Mouse (Mus musculus): Measurements from ENCODE around the gene Trpm3.

The Trpm3 gene

GRCm38 (mm10) chr19:22303952-22304655, 165.3 kb downstream of the Trpm3 start:
- DNase-seq (ENCODE audit: low read depth, low spot score): peak; percentile 79

- no peak for DNase-seq (ENCODE audit: low read depth, low spot score)
These were observed 169.2 kb downstream of the Trpm3 start for GRCm38 (mm10) chr19:22308081-22308480.

- no peak for DNase-seq (ENCODE audit: low read depth, low spot score)
These were observed 178.5 kb downstream of the Trpm3 start for GRCm38 (mm10) chr19:22317306-22317705.

GRCm38 (mm10) chr19:22326813-22327212, 188.0 kb downstream of the Trpm3 start:
- no peak for DNase-seq (ENCODE audit: low read depth, low spot score)

- DNase-seq (ENCODE audit: low read depth, low spot score): no peak
These were observed 188.4 kb downstream of the Trpm3 start for GRCm38 (mm10) chr19:22327226-22327625.

GRCm38 (mm10) chr19:22336278-22336677, 197.4 kb downstream of the Trpm3 start:
- DNase-seq (ENCODE audit: low read depth, low spot score): no peak

GRCm38 (mm10) chr19:22337468-22337867, 198.6 kb downstream of the Trpm3 start:
- peak; percentile 53 for DNase-seq (ENCODE audit: low read depth, low spot score)

- no peak for DNase-seq (ENCODE audit: low read depth, low spot score)
These were observed 200.1 kb downstream of the Trpm3 start for GRCm38 (mm10) chr19:22338927-22339326.

- no peak for DNase-seq (ENCODE audit: low read depth, low spot score)
These were observed 215.2 kb downstream of the Trpm3 start for GRCm38 (mm10) chr19:22354037-22354541.

GRCm38 (mm10) chr19:22386890-22387289, 248.0 kb downstream of the Trpm3 start:
- no peak for DNase-seq (ENCODE audit: low read depth, low spot score)

GRCm38 (mm10) chr19:22394700-22395099, 255.9 kb downstream of the Trpm3 start:
- no peak for DNase-seq (ENCODE audit: low read depth, low spot score)

GRCm38 (mm10) chr19:22404049-22404448, 265.2 kb downstream of the Trpm3 start:
- no peak for DNase-seq (ENCODE audit: low read depth, low spot score)

- no peak for DNase-seq (ENCODE audit: low read depth, low spot score)
These were observed 279.4 kb downstream of the Trpm3 start for GRCm38 (mm10) chr19:22418239-22418638.

- DNase-seq (ENCODE audit: low read depth, low spot score): no peak
These were observed 298.4 kb downstream of the Trpm3 start for GRCm38 (mm10) chr19:22437207-22437606.

GRCm38 (mm10) chr19:22447418-22448339, 308.8 kb downstream of the Trpm3 start:
- DNase-seq (ENCODE audit: low read depth, low spot score): no peak

GRCm38 (mm10) chr19:22448340-22449288, 309.8 kb downstream of the Trpm3 start:
- DNase-seq (ENCODE audit: low read depth, low spot score): no peak

GRCm38 (mm10) chr19:22451290-22451689, 312.4 kb downstream of the Trpm3 start:
- DNase-seq (ENCODE audit: low read depth, low spot score): no peak

- DNase-seq (ENCODE audit: low read depth, low spot score): no peak
These were observed 318.1 kb downstream of the Trpm3 start for GRCm38 (mm10) chr19:22456935-22457334.

GRCm38 (mm10) chr19:22462043-22462442, 323.2 kb downstream of the Trpm3 start:
- DNase-seq (ENCODE audit: low read depth, low spot score): no peak

- no peak for DNase-seq (ENCODE audit: low read depth, low spot score)
These were observed 324.7 kb downstream of the Trpm3 start for GRCm38 (mm10) chr19:22463506-22463905.

GRCm38 (mm10) chr19:22469608-22470007, 330.8 kb downstream of the Trpm3 start:
- DNase-seq (ENCODE audit: low read depth, low spot score): no peak
